Mouse (Mus musculus) lung, adult 18-20 months (tissue): ENCODE measurements around the gene As3mt.

Experiments
- DNase-seq, 2 experiments: peaks; one replicate each; pipeline ENCODE4 v3.0.0; 2022; ENCODE audit warnings: mixed read lengths in 2 of 2

The As3mt gene

GRCm38 (mm10) chr19:46789782-46790181, 82.5 kb downstream of the As3mt start:
- DNase-seq: no peak
